Mouse (Mus musculus) ES-E14 (cell line): ENCODE data around the gene Ak5. TPM values are rescaled to one million over a fixed set of nuclear protein-coding genes. Genes with fewer than 3 reads are reported as not detected.

Source experiments
- DNase-seq: peaks from one replicate; pipeline ENCODE4 v3.0.0-alpha.2; 2013; ENCODE audit warnings: low read depth, low spot score
- H3K27ac ChIP-seq: 2 replicates; pipeline ENCODE4 v1.5.1; 2012; ENCODE audit warnings: low read depth, mild to moderate bottlenecking, low read length, moderate library complexity, mixed read lengths; ENCODE audit not compliant: poor library complexity, insufficient read depth, severe bottlenecking
- H3K36me3 ChIP-seq: 2 replicates; pipeline ENCODE4 v1.6.1; 2012; ENCODE audit warnings: mild to moderate bottlenecking, low read length, moderate library complexity, mixed read lengths; ENCODE audit not compliant: control insufficient read depth, poor library complexity, insufficient read depth, severe bottlenecking
- H3K4me1 ChIP-seq, 2 experiments: fragments of 150-350 bp in 1 of 2; sonication (generic) in 1 of 2; 2 replicates each; pipeline ENCODE4 v1.6.1; 2012; ENCODE audit warnings: low read length in 2 of 2, mild to moderate bottlenecking in 1 of 2, mixed read lengths in 1 of 2; ENCODE audit not compliant: control insufficient read depth in 2 of 2, insufficient read depth in 2 of 2, poor library complexity in 1 of 2
- H3K4me3 ChIP-seq, 2 experiments: fragments of 150-350 bp in 1 of 2; sonication (generic) in 1 of 2; 2 replicates each; pipeline ENCODE4 v1.5.1; 2012; ENCODE audit warnings: low read length in 2 of 2, low read depth in 1 of 2, mild to moderate bottlenecking in 1 of 2, mixed read lengths in 1 of 2; ENCODE audit not compliant: insufficient read depth in 1 of 2, poor library complexity in 1 of 2, severe bottlenecking in 1 of 2
- H3K9ac ChIP-seq: 2 replicates; pipeline ENCODE4 v1.6.1; 2012; ENCODE audit warnings: low read depth, mild to moderate bottlenecking, low read length, mixed read lengths; ENCODE audit not compliant: poor library complexity, insufficient read depth, severe bottlenecking
- H3K9me3 ChIP-seq: fragments of 150-350 bp; sonication (generic); 2 replicates; pipeline ENCODE4 v1.6.1; 2012; ENCODE audit warnings: low read depth, mild to moderate bottlenecking, low read length; ENCODE audit not compliant: control insufficient read depth, insufficient read depth
- CHD2 ChIP-seq: IDR thresholded peaks from 2 replicates; pipeline ENCODE4 v1.6.1; 2014; ENCODE audit warnings: mild to moderate bottlenecking, low read depth, low read length, inconsistent platforms
- HCFC1 ChIP-seq: IDR thresholded peaks from 2 replicates; pipeline ENCODE4 v1.6.1; 2012; ENCODE audit warnings: low read length, inconsistent platforms, borderline replicate concordance; ENCODE audit not compliant: insufficient read depth
- MAFK ChIP-seq: IDR thresholded peaks from 2 replicates; pipeline ENCODE4 v1.6.1; 2014; ENCODE audit warnings: mild to moderate bottlenecking, low read depth, low read length, inconsistent platforms; ENCODE audit not compliant: insufficient read depth
- ZC3H11A ChIP-seq: IDR thresholded peaks from 2 replicates; pipeline ENCODE4 v1.6.1; 2012; ENCODE audit warnings: low read depth, mild to moderate bottlenecking, inconsistent platforms, low read length, borderline replicate concordance
- ZNF384 ChIP-seq: IDR thresholded peaks from 2 replicates; pipeline ENCODE4 v1.6.1; 2012; ENCODE audit warnings: low read depth, low read length, inconsistent platforms
- in situ Hi-C, 2 experiments: fragments of 600-800 bp; cut with MboI; formaldehyde crosslinking; loops; one replicate each; pipeline ENCODE4 v1.15.1; 2025; ENCODE audit warnings: low sequenced_read_pairs in 2 of 2, inconsistent platforms in 1 of 2; ENCODE audit not compliant: unreplicated experiment in 2 of 2
- total RNA-seq: library from RNA; depleted of rRNA; stranded (reverse); fragments of 300-350 nt; gene quantifications from 2 replicates; pipeline ENCODE4 v1.2.3, GENCODE M21; 2012; rRNA removed

The Ak5 gene
- total RNA-seq, result 0.42 and 0.76 TPM in 2 replicates

DNA sequence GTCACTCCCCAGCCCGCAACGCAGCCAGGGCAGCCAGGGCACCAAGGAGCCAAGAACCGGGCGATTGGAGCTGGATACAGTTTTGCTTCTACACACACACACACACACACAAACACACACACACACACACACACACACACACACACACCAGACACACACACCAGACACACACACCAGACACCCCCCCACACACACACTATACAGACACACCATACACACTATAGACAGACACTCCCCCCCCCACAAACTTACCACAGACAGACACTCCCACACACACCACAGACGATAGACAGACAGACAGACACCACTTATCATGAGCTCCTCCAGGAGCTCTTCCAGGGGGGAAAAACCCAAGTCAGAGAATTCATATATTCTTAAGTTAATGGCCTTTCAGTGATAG is at the start of gene Ak5:
Gene Ak5, minus strand, starts transcription at position 122 of the 400 bp plus-strand sequence.
- no peaks in the 10 kb centered on the region for H3K4me1 ChIP-seq
- no peak for TF ChIP-seq ZNF384
- no peak for TF ChIP-seq CHD2
- TF ChIP-seq MAFK, result no peak
- TF ChIP-seq HCFC1, result no peak
- TF ChIP-seq ZC3H11A, result no peak
- H3K9ac ChIP-seq, result peak within 1 kb of the TSS; percentile 64; the same call in 1 of the 2 replicates
- no peaks in the 10 kb centered on the region for H3K9me3 ChIP-seq
- no peaks in the 10 kb centered on the region for H3K36me3 ChIP-seq
- DNase-seq, result no peak
- peak within 1 kb of the TSS; percentile 67 to 72 for H3K4me3 ChIP-seq
- no peak within 1 kb of the TSS for H3K27ac ChIP-seq
- in situ Hi-C loops, result no loop called here

GRCm38 (mm10) chr3:152713991-152714902 is 46.1 kb upstream of the Ak5 start, which contains the start of gene Pigk:
Gene Pigk (plus strand): TSS chr3:152714100.
- peak within 1 kb of the TSS; percentile 80 to 98 for H3K4me3 ChIP-seq
- peak; percentile 75 for DNase-seq
- H3K36me3 ChIP-seq, result no peaks in the 10 kb centered on the region
- H3K27ac ChIP-seq, result no peak within 1 kb of the TSS
- peak within 1 kb of the TSS; percentile 95 for H3K9ac ChIP-seq
- in situ Hi-C loops, result no loop called here
- H3K9me3 ChIP-seq, result no peaks in the 10 kb centered on the region
- peaks cover 2% of the 10 kb centered on the region in 2 experiments; a peak in 1 of 4 replicates for H3K4me1 ChIP-seq
- TF ChIP-seq MAFK (no peak), CHD2 (no peak), ZNF384 (no peak), HCFC1 (no peak), ZC3H11A (no peak)

- H3K9me3 ChIP-seq, result no peaks in the 10 kb centered on the region
- H3K36me3 ChIP-seq, result no peaks in the 10 kb centered on the region
- no peak overlapping the region for H3K27ac ChIP-seq
- TF ChIP-seq ZNF384, result no peak
- TF ChIP-seq CHD2, result no peak
- no peak for TF ChIP-seq ZC3H11A
- no peak for TF ChIP-seq HCFC1
- no peak for TF ChIP-seq MAFK
- no peak overlapping the region for H3K9ac ChIP-seq
- in situ Hi-C loops, result no loop called here
- H3K4me3 ChIP-seq, result no peak overlapping the region
- peaks cover 2% of the 10 kb centered on the region in 2 experiments; a peak in 1 of 4 replicates for H3K4me1 ChIP-seq
- no peak for DNase-seq
Measured at GRCm38 (mm10) chr3:152712957-152713356, 44.8 kb upstream of the Ak5 start.

- Histone ChIP-seq H3K36me3 (no peaks in the 10 kb centered on the region), H3K4me3 (no peak overlapping the region), H3K9ac (no peak overlapping the region), H3K9me3 (no peaks in the 10 kb centered on the region), H3K4me1 (peaks cover under 1 to 2% of the 10 kb centered on the region in 2 experiments; a peak in 1 of 4 replicates), H3K27ac (no peak overlapping the region)
- TF ChIP-seq CHD2 (no peak), MAFK (no peak), ZC3H11A (no peak), HCFC1 (no peak), ZNF384 (no peak)
- DNase-seq, result no peak
- in situ Hi-C loops, result no loop called here
Measured at GRCm38 (mm10) chr3:152709936-152710335, 41.8 kb upstream of the Ak5 start.
